Mouse (Mus musculus) ES-Bruce4 (cell line): ENCODE measurements around the gene Numbl.

ENCODE experiments used
- CTCF ChIP-seq: IDR thresholded peaks from one replicate; pipeline ENCODE4 v1.8.1; 2011; ENCODE audit warnings: low read depth, low read length
- POLR2A ChIP-seq: IDR thresholded peaks from one replicate; pipeline ENCODE4 v1.8.1; 2011; ENCODE audit warnings: low read length; ENCODE audit not compliant: insufficient read depth

DNA sequence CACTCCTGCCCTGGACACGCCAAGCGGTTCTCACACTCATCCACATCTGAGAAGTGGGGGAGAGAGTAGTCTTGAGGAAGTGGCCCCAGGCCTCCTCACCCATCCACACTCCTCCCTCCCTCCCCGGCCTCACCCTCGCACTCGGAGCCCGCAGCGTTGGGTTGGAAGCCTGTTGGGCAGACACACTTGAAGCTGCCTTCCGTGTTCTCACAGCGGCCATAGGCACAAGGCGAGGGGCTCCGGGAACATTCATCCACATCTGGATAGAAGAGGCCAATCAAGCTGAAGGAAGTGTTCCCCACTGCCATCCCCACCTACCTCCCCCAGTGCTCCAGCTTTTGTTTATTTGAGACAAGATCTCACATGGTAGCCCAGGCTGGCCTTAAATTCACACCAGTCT is 65.9 kb downstream of the Numbl start:
- no peak for TF ChIP-seq CTCF
- TF ChIP-seq POLR2A, result no peak
